Mouse (Mus musculus): ENCODE data around the gene Clec2d. TPM values are rescaled to one million over a fixed set of nuclear protein-coding genes. Genes with fewer than 3 reads are reported as not detected.
A peak's percentile ranks its signal among the peaks of the same experiment; 100 is the strongest.

The Clec2d gene
- polyA plus RNA-seq (2015; fragmentation: Nextera tagmentation; extraction: Ambion mirVana): not detected in 2 replicates

- H3K9me3 ChIP-seq: no peaks in the 10 kb centered on the region
- H3K4me1 ChIP-seq: peaks cover 8% of the 10 kb centered on the region
- ATAC-seq (replicated peaks): peak; percentile 92
- peak within 1 kb of the TSS; percentile 48 for H3K4me2 ChIP-seq
- peak within 1 kb of the TSS; percentile 77 for H3K27ac ChIP-seq
- WGBS: 1% methylated on average over 15 of the region's 15 CpGs
- H3K4me3 ChIP-seq: peak within 1 kb of the TSS; percentile 39
- no peaks in the 10 kb centered on the region for H3K27me3 ChIP-seq (replicated peaks)
- H3K9ac ChIP-seq: peak within 1 kb of the TSS; percentile 15
- H3K36me3 ChIP-seq (replicated peaks): no peaks in the 10 kb centered on the region
Measured at GRCm38 (mm10) chr6:129180403-129181169, at the start of gene Clec2d. Clec2d (plus strand) TSS chr6:129180615.

- WGBS: 86% methylated on average over 4 of the region's 4 CpGs
- no peak for ATAC-seq (replicated peaks)
- Histone ChIP-seq H3K9me3 (no peaks in the 10 kb centered on the region), H3K4me2 (no peak overlapping the region), H3K36me3 (replicated peaks) (no peaks in the 10 kb centered on the region), H3K27ac (no peak overlapping the region), H3K4me3 (no peak overlapping the region), H3K9ac (no peak overlapping the region), H3K27me3 (replicated peaks) (no peaks in the 10 kb centered on the region), H3K4me1 (no peaks in the 10 kb centered on the region)
Measured at GRCm38 (mm10) chr6:129132604-129133341, 47.6 kb upstream of the Clec2d start.

GRCm38 (mm10) chr6:129146812-129147211 is 33.6 kb upstream of the Clec2d start:
- Histone ChIP-seq H3K9me3 (no peaks in the 10 kb centered on the region), H3K27ac (no peak overlapping the region), H3K4me1 (no peaks in the 10 kb centered on the region), H3K36me3 (replicated peaks) (no peaks in the 10 kb centered on the region), H3K9ac (no peak overlapping the region), H3K4me3 (no peak overlapping the region), H3K27me3 (replicated peaks) (no peaks in the 10 kb centered on the region), H3K4me2 (no peak overlapping the region)
- ATAC-seq (replicated peaks): no peak
- WGBS: 91% methylated on average over 2 of the region's 2 CpGs

GRCm38 (mm10) chr6:129160103-129160502 is 20.3 kb upstream of the Clec2d start:
- H3K36me3 ChIP-seq (replicated peaks): no peaks in the 10 kb centered on the region
- H3K4me3 ChIP-seq: no peak overlapping the region
- no peak overlapping the region for H3K4me2 ChIP-seq
- 89% methylated on average over 3 of the region's 3 CpGs for WGBS
- no peaks in the 10 kb centered on the region for H3K4me1 ChIP-seq
- H3K27me3 ChIP-seq (replicated peaks): no peaks in the 10 kb centered on the region
- no peak overlapping the region for H3K27ac ChIP-seq
- no peaks in the 10 kb centered on the region for H3K9me3 ChIP-seq
- ATAC-seq (replicated peaks): no peak
- H3K9ac ChIP-seq: no peak overlapping the region

GRCm38 (mm10) chr6:129161136-129161535 is 19.3 kb upstream of the Clec2d start:
- Histone ChIP-seq H3K4me2 (no peak overlapping the region), H3K9me3 (no peaks in the 10 kb centered on the region), H3K9ac (no peak overlapping the region), H3K27me3 (replicated peaks) (no peaks in the 10 kb centered on the region), H3K27ac (no peak overlapping the region), H3K36me3 (replicated peaks) (no peaks in the 10 kb centered on the region), H3K4me1 (no peaks in the 10 kb centered on the region), H3K4me3 (no peak overlapping the region)
- 91% methylated on average over 3 of the region's 3 CpGs for WGBS
- ATAC-seq (replicated peaks): no peak

- Histone ChIP-seq H3K4me2 (no peak overlapping the region), H3K27ac (no peak overlapping the region)
- ATAC-seq (replicated peaks): no peak
Measured at GRCm38 (mm10) chr6:129161951-129162350, 18.5 kb upstream of the Clec2d start.

GRCm38 (mm10) chr6:129162587-129163159 is 17.7 kb upstream of the Clec2d start:
- no peak overlapping the region for H3K4me3 ChIP-seq
- no peaks in the 10 kb centered on the region for H3K4me1 ChIP-seq
- 90% methylated on average over 3 of the region's 3 CpGs for WGBS
- H3K27ac ChIP-seq: no peak overlapping the region
- no peaks in the 10 kb centered on the region for H3K36me3 ChIP-seq (replicated peaks)
- no peaks in the 10 kb centered on the region for H3K27me3 ChIP-seq (replicated peaks)
- H3K4me2 ChIP-seq: no peak overlapping the region
- no peak for ATAC-seq (replicated peaks)
- no peaks in the 10 kb centered on the region for H3K9me3 ChIP-seq
- H3K9ac ChIP-seq: no peak overlapping the region

More at GRCm38 (mm10) chr6:129161951-129162350, 18.5 kb upstream of the Clec2d start:
- Histone ChIP-seq H3K4me3 (no peak overlapping the region), H3K4me1 (no peaks in the 10 kb centered on the region), H3K9ac (no peak overlapping the region), H3K27me3 (replicated peaks) (no peaks in the 10 kb centered on the region), H3K9me3 (no peaks in the 10 kb centered on the region), H3K36me3 (replicated peaks) (no peaks in the 10 kb centered on the region)

- H3K9me3 ChIP-seq: no peaks in the 10 kb centered on the region
- H3K4me3 ChIP-seq: no peak overlapping the region
- no peak overlapping the region for H3K9ac ChIP-seq
- H3K27ac ChIP-seq: no peak overlapping the region
- no peak overlapping the region for H3K4me2 ChIP-seq
- H3K4me1 ChIP-seq: no peaks in the 10 kb centered on the region
- 97% methylated on average over 1 of the region's 1 CpGs for WGBS
- no peaks in the 10 kb centered on the region for H3K36me3 ChIP-seq (replicated peaks)
- no peaks in the 10 kb centered on the region for H3K27me3 ChIP-seq (replicated peaks)
- ATAC-seq (replicated peaks): no peak
Measured at GRCm38 (mm10) chr6:129163606-129164005, 16.8 kb upstream of the Clec2d start.

GRCm38 (mm10) chr6:129170925-129171324 is 9.5 kb upstream of the Clec2d start:
- H3K9me3 ChIP-seq: no peaks in the 10 kb centered on the region
- H3K27me3 ChIP-seq (replicated peaks): no peaks in the 10 kb centered on the region
- no peak overlapping the region for H3K27ac ChIP-seq
- no peak for ATAC-seq (replicated peaks)
- no peak overlapping the region for H3K4me3 ChIP-seq
- H3K4me1 ChIP-seq: no peaks in the 10 kb centered on the region
- WGBS: 100% methylated on average over 1 of the region's 1 CpGs
- H3K36me3 ChIP-seq (replicated peaks): no peaks in the 10 kb centered on the region
- no peak overlapping the region for H3K4me2 ChIP-seq
- H3K9ac ChIP-seq: no peak overlapping the region

- no peak overlapping the region for H3K9ac ChIP-seq
- H3K9me3 ChIP-seq: no peaks in the 10 kb centered on the region
- no peak overlapping the region for H3K4me2 ChIP-seq
- no peak for ATAC-seq (replicated peaks)
- no peaks in the 10 kb centered on the region for H3K4me1 ChIP-seq
- 100% methylated on average over 1 of the region's 1 CpGs for whole genome bisulfite sequencing
- no peak overlapping the region for H3K27ac ChIP-seq
- H3K36me3 ChIP-seq (replicated peaks): no peaks in the 10 kb centered on the region
- no peak overlapping the region for H3K4me3 ChIP-seq
- H3K27me3 ChIP-seq (replicated peaks): no peaks in the 10 kb centered on the region
Measured at GRCm38 (mm10) chr6:129171675-129172074, 8.7 kb upstream of the Clec2d start.

GRCm38 (mm10) chr6:129174836-129175235 is 5.6 kb upstream of the Clec2d start:
- Histone ChIP-seq H3K36me3 (replicated peaks) (no peaks in the 10 kb centered on the region), H3K4me3 (no peak overlapping the region), H3K27me3 (replicated peaks) (no peaks in the 10 kb centered on the region), H3K9me3 (no peaks in the 10 kb centered on the region), H3K4me1 (no peaks in the 10 kb centered on the region), H3K27ac (no peak overlapping the region), H3K4me2 (no peak overlapping the region), H3K9ac (no peak overlapping the region)
- ATAC-seq (replicated peaks): no peak

GRCm38 (mm10) chr6:129175612-129176011 is 4.8 kb upstream of the Clec2d start:
- no peaks in the 10 kb centered on the region for H3K36me3 ChIP-seq (replicated peaks)
- no peak overlapping the region for H3K4me2 ChIP-seq
- H3K27me3 ChIP-seq (replicated peaks): no peaks in the 10 kb centered on the region
- H3K4me3 ChIP-seq: no peak overlapping the region
- no peak for ATAC-seq (replicated peaks)
- peaks cover 3% of the 10 kb centered on the region for H3K4me1 ChIP-seq
- no peaks in the 10 kb centered on the region for H3K9me3 ChIP-seq
- no peak overlapping the region for H3K9ac ChIP-seq
- no peak overlapping the region for H3K27ac ChIP-seq
